8 mouse cellular contexts compared by ENCODE assay signal in genomic region chr13:35026879-35027278, GRCm38 (mm10). TPM values are rescaled to one million over a fixed set of nuclear protein-coding genes. Genes with fewer than 3 reads are reported as not detected.
DNase-seq lines count a peak whose midpoint lies in the region; ATAC-seq and TF ChIP-seq lines count a peak whose summit lies in the region.

Gene Eci2, minus strand, starts transcription at chr13:35027096.

- H3K27me3 ChIP-seq in hindbrain, postnatal 0 days (ENCODE audit: insufficient read depth, low read length), result no peaks in the 10 kb centered on the region
- H3K27me3 ChIP-seq in limb, embryonic 10.5 days (ENCODE audit: low read depth, poor library complexity, severe bottlenecking), result no peaks in the 10 kb centered on the region
- H3K27me3 ChIP-seq in midbrain, embryonic 11.5 days (ENCODE audit: control insufficient read depth, insufficient read depth, low read length), result no peaks in the 10 kb centered on the region

- no peaks in the 10 kb centered on the region for H3K4me1 ChIP-seq in brown adipose tissue, adult 24 weeks (ENCODE audit: control insufficient read depth, insufficient read depth, insufficient read length, low read length)
- H3K4me1 ChIP-seq in hindbrain, postnatal 0 days (ENCODE audit: insufficient read depth, low read length), result peaks cover 2% of the 10 kb centered on the region; the same call in 1 of the 2 replicates
- no peaks in the 10 kb centered on the region; the same call in 1 of the 2 replicates for H3K4me1 ChIP-seq in limb, embryonic 10.5 days
- no peaks in the 10 kb centered on the region for H3K4me1 ChIP-seq in midbrain, embryonic 11.5 days (ENCODE audit: control insufficient read depth, insufficient read depth, low read length)

- intact Hi-C loops in gastrocnemius, postnatal 14 days (cut with DNase I; ENCODE audit: low total_unique reads), result loop anchor here (10.0 kb wide), 1 partner anchor 52 kb away; no protein-coding TSS in a partner anchor

- ATAC-seq in hindbrain, postnatal 0 days, result peak; percentile 35; the same call in 1 of the 2 replicates
- ATAC-seq in midbrain, embryonic 11.5 days (ENCODE audit: low FRiP score), result no peak

- peak; percentile 5 for DNase-seq in ovary, adult 18-20 months (ENCODE audit: low spot score)
- no peak for DNase-seq in ovary, postnatal 10 days (ENCODE audit: low spot score)
- peak; percentile 16 for DNase-seq in gastrocnemius, postnatal 14 days
- DNase-seq in hindbrain, postnatal 0 days (ENCODE audit: low spot score), result peak; percentile 70
- DNase-seq in limb, embryonic 10.5 days (ENCODE audit: low spot score), result peak; percentile 46
- peak; percentile 88 for DNase-seq in midbrain, embryonic 11.5 days (ENCODE audit: low spot score, missing footprints)
- DNase-seq in testis, postnatal 10 days (ENCODE audit: low spot score), result peak; percentile 62

- 1% methylated on average over 6 of the region's 6 CpGs for WGBS in hindbrain, postnatal 0 days
- WGBS in limb, embryonic 10.5 days, result 15% methylated on average over 6 of the region's 6 CpGs
- under 1% methylated on average over 6 of the region's 6 CpGs for WGBS in midbrain, embryonic 11.5 days

- no peaks in the 10 kb centered on the region for H3K9me3 ChIP-seq in hindbrain, postnatal 0 days (ENCODE audit: low read length)
- H3K9me3 ChIP-seq in limb, embryonic 10.5 days (replicated peaks), result no peaks in the 10 kb centered on the region
- H3K9me3 ChIP-seq in midbrain, embryonic 11.5 days (ENCODE audit: control insufficient read depth, low read length), result no peaks in the 10 kb centered on the region

- 0 out of 2 replicates have a peak within 1 kb of the TSS, but pooled peaks have one; percentile 22 for H3K27ac ChIP-seq in brown adipose tissue, adult 24 weeks (replicated peaks; ENCODE audit: low read depth, low read length)
- H3K27ac ChIP-seq in hindbrain, postnatal 0 days, result no peak within 1 kb of the TSS
- no peak within 1 kb of the TSS for H3K27ac ChIP-seq in limb, embryonic 10.5 days
- H3K27ac ChIP-seq in midbrain, embryonic 11.5 days (ENCODE audit: low read depth, low read length), result no peak within 1 kb of the TSS

- peak within 1 kb of the TSS; percentile 52 for H3K4me3 ChIP-seq in brown adipose tissue, adult 24 weeks (ENCODE audit: insufficient read depth, low read depth, low read length)
- H3K4me3 ChIP-seq in hindbrain, postnatal 0 days (ENCODE audit: low read length), result peak within 1 kb of the TSS; percentile 19
- H3K4me3 ChIP-seq in limb, embryonic 10.5 days, result peak within 1 kb of the TSS; percentile 30
- H3K4me3 ChIP-seq in midbrain, embryonic 11.5 days (ENCODE audit: low read depth, low read length), result no peak within 1 kb of the TSS

- H3K4me2 ChIP-seq in hindbrain, postnatal 0 days (ENCODE audit: low read depth, low read length), result peak within 1 kb of the TSS; percentile 46
- H3K4me2 ChIP-seq in midbrain, embryonic 11.5 days, result peak within 1 kb of the TSS; percentile 22; the same call in 1 of the 2 replicates

- peak; percentile 78 for TF ChIP-seq CTCF in hindbrain, postnatal 0 days (IDR thresholded peaks at IDR 0.05; ENCODE audit: low read depth)

- H3K36me3 ChIP-seq in hindbrain, postnatal 0 days (ENCODE audit: insufficient read depth, low read length), result no peaks in the 10 kb centered on the region
- H3K36me3 ChIP-seq in limb, embryonic 10.5 days, result no peaks in the 10 kb centered on the region
- no peaks in the 10 kb centered on the region for H3K36me3 ChIP-seq in midbrain, embryonic 11.5 days (ENCODE audit: control insufficient read depth, insufficient read depth, low read length)

- no peak within 1 kb of the TSS for H3K9ac ChIP-seq in hindbrain, postnatal 0 days (replicated peaks; ENCODE audit: low read length)
- H3K9ac ChIP-seq in midbrain, embryonic 11.5 days (ENCODE audit: low read length), result no peak within 1 kb of the TSS

RNA-seq across cellular contexts. Expression of gene Eci2, which starts in this region (rescaled TPM):
- 255 and 275 TPM in 2 replicates for polyA plus RNA-seq in brown adipose tissue, adult 24 weeks (2012; ENCODE audit: insufficient read depth, insufficient read length, missing spikeins)
- 100 to 1,000 TPM in 1 of 2 experiments, 10 to 100 TPM in 1; 94.7 to 124 TPM for total RNA-seq in gastrocnemius, postnatal 14 days (2021)
- total RNA-seq in hindbrain, postnatal 0 days (2014; rRNA removed), result 94.0 and 95.6 TPM in 2 replicates
- polyA plus RNA-seq in hindbrain, postnatal 0 days (2015; fragmentation: Nextera tagmentation; extraction: Ambion mirVana), result 136 and 143 TPM in 2 replicates
- polyA plus RNA-seq in limb, embryonic 10.5 days (2016; fragmentation: Nextera tagmentation; extraction: Ambion mirVana), result 96.6 and 115 TPM in 2 replicates
- 118 and 122 TPM in 2 replicates for polyA plus RNA-seq in midbrain, embryonic 11.5 days (2014; fragmentation: Nextera tagmentation; extraction: Ambion mirVana)
